Mouse (Mus musculus): ENCODE data around the gene Smim1.

DNA sequence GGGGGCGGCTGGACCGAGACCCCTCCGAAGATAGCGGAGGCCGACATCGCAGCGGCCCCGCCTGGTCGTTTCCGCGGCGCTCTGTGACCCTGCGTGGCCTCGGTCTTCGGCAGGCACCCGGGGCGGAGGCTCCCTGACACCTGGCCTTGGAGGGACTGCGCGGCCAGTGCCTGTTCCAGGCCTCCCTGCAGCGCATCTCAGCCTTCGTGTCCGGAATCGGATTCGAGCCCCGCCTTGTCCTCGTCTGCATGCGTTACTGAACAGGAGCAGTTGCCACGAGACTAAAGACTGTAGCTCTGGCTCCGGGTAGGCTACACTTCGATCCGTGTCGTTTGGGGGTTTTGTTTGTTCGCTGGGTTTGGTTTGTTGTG, 50.8 kb downstream of the Smim1 start:
- TF ChIP-seq CTCF (IDR thresholded peaks at IDR 0.05; ENCODE audit: insufficient read depth, low read length) (no peak), POLR2A (IDR thresholded peaks at IDR 0.05; ENCODE audit: borderline replicate concordance, extremely low read depth, low read depth, low read length) (no peak)

Measured in lung, adult 2 months (tissue).